Mouse (Mus musculus): ENCODE data around the gene Tmem150c.

Gene Tmem150c

DNA sequence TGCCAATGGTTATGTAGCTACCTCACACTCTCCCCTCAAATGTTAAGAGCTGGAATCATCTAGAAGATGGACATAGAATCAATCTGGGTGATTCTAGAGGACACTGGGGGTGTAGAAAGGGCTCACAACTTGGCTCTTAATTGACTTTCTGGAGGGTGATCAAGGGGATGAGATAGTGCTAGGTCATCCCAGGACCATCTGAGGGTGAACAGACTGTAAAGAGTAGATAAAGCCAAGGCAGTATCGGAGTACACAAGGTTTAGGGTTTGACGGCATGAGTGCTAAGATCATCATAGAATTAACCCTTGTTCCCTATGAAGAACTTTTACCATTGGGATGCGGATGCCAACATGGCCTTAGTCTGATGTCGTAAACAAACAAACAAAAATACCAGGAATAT is 61.6 kb downstream of the Tmem150c start:
- no peak for DNase-seq (ENCODE audit: low spot score in 2 of 2)

DNA sequence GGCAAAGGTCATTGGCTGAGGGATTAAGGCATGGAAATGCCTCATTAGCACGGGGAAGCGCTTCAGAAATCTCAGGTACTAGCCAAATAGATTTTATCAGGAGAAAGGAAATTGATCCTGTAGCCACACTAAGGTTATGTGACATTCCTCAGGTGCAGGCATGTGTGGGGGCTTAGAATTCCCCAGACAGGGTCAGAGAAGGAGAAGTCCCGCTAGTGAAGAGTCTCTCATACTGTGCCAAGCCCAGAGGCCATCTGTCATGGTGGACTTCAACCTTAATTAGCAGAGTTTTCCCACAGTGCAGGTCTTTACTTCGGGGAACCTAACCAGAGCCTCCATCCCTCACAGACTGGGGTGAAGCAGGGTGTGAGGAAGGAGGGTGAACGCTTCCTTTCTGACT is 62.7 kb downstream of the Tmem150c start:
- no peak for DNase-seq (ENCODE audit: low spot score in 2 of 2)

- no peak for DNase-seq (ENCODE audit: low spot score in 2 of 2)
Observed at GRCm38 (mm10) chr5:100091602-100092001, 68.0 kb downstream of the Tmem150c start.

DNA sequence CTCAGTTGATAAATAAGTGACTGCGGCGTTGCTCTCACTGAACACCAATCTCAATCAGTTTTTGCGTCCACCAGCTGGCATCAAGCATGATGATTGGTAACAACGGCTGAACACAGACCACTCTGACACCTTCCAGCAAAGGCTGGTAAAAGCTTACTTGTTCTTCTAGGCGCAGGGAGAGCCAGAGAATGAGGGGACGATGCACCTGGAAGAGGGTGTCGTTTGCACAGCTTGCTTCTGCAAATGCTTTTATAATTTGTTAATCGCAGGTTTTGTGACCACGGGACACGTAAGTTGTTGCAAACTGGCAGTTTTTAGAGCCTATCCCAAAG is 68.4 kb downstream of the Tmem150c start:
- no peak for DNase-seq (ENCODE audit: low spot score in 2 of 2)

DNA sequence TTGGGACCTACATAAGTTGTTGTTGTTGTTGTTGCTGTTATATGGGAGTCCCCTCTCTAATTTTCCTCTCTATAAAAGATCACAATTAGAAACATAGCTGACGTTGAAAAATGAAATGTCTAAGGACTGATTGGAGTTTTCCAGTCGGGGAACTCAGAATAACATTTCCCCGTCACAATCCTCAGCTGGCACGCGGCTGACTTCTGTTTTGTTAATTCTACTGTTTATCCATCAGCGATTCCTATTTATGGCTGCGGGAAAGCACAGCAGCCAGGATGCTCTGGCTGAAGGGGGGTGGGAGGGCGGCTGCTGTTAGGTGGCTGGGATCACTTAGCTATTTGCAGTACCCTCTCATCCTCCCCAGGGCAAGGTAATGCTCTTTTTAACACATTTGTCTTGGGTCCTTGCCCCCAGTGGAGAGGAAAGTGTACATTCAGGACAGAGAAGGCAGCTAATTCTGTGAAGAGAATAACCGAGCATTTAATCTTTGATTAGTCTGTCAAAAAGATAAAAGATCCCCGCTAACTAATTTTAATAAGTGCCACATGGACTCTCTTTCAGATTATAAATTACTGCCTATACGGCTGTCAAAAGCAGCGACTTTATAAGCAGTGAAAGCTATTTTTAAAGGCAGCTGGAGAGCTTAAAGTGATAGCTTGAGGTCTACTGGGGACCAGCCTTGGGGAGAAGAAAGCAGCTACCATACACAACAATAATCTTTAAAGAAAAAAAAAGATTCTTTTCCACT is 68.9 kb downstream of the Tmem150c start:
- no peak for DNase-seq (ENCODE audit: low spot score in 2 of 2)

DNA sequence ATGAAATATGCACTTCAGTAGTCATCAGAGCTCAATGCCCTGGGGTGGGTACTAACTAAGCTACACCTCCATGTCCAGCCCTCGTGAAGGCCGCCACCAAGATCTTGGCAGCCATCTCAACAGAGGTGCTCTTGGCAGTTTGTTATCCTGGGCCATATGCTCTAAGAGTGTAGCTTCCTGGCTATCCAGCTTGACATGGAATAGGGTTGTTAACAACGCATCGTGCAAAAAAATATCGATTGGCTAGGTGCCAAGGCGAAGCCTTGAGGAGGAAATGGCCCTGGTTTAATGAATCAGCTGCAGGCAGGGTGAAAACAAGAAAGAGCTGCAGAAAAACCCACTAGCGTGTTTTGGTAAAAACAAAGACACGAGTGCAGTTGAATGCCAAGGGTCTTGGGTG is 74.5 kb downstream of the Tmem150c start:
- no peak for DNase-seq (ENCODE audit: low spot score in 2 of 2)

DNA sequence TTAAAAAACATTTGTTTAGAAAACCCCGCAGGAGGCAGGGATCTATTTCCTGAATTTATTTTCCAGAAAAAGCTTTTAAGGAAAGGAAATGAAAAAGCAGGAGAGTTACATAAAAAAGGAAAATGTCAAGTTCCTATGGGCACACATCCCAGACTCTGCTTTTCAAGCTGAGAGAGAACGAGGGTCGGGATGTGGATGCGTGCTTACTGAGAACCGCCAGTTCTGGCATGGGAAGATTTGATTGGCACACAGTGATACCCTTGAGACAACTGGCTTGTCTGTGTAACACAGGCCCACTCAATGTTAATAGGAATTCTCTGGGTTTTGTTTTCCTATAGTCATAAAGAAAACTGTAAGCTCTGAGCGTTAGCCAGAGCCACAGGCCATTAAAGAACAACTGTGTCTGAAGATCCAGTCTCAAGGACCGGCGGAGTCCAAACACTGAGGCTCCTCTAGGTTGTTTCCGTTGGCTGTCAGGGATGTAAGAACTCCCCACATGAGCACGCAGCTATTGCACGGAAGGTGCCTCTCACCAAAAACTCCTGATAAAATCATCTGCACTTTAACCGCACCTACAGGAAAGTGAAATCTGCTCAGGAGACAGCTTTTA is 75.5 kb downstream of the Tmem150c start:
- no peak for DNase-seq (ENCODE audit: low spot score in 2 of 2)

- no peak for DNase-seq (ENCODE audit: low spot score in 2 of 2)
Observed at GRCm38 (mm10) chr5:100082006-100082405, 77.6 kb downstream of the Tmem150c start.

DNA sequence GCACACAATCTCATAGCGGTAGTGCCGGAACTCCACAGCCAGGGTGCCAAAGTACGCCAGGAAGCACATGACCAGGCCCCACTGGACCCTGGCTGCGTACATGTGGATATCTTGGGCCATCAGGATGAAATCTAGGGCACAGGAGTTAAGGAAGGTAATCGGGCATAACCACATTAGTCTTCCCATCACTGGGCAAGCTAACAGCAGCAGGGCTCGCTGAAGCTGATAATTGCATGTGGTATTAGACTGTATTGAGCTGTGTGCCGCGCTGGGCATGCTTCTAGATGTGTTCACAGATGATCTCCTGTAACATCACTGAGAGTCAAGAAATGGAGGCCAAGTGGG is 79.7 kb downstream of the Tmem150c start:
- no peak for DNase-seq (ENCODE audit: low spot score in 2 of 2)

- no peak for DNase-seq (ENCODE audit: low spot score in 2 of 2)
Observed at GRCm38 (mm10) chr5:100079040-100079930, 80.3 kb downstream of the Tmem150c start.

- no peak for DNase-seq (ENCODE audit: low spot score in 2 of 2)
Observed at GRCm38 (mm10) chr5:100074571-100074970, 85.0 kb downstream of the Tmem150c start.

GRCm38 (mm10) chr5:100072557-100072956 is 87.1 kb downstream of the Tmem150c start:
- DNase-seq (ENCODE audit: low spot score in 2 of 2): no peak

DNA sequence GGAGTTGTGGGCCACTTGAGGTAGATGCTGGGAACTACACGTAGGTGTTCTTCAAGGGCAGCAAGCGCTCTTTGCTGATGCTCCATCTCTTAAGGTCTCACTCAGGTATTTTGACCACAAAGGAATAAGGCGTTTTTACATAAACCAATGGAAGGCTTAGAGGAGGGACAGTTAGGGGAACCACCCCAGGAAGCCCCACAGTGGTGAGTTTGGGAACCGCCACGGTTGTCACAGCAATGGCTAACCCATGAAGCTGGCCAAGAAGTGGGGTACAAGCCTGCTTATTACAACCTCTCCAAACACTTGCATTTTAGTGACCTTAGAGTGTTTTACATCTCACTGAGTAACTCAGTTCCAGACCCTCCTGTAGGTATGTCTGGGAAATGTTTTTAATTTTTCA is 88.1 kb downstream of the Tmem150c start:
- DNase-seq (ENCODE audit: low spot score in 2 of 2): peak in 1 of 2 experiments; percentile 8

DNA sequence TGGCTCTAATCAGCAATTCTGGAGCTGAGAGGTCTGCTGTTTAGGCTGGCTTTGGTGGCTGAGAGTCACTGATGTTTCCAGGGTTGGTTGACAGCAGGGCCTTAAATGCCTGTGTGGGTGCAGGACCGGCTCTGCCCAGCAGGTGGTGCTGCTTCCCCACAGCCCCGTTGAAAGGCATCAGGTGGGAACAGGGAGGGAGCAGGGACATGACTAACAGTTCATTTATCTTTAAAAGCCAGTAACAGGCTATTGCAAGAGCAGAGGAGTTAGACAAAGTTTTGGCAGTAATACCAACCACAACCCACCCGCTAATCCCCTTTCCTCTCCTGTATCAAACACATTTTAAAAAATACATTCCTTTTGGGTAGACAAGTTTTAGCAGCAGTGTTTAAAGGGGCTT is 89.4 kb downstream of the Tmem150c start:
- DNase-seq (ENCODE audit: low spot score in 2 of 2): peak; percentile 66 to 74

DNA sequence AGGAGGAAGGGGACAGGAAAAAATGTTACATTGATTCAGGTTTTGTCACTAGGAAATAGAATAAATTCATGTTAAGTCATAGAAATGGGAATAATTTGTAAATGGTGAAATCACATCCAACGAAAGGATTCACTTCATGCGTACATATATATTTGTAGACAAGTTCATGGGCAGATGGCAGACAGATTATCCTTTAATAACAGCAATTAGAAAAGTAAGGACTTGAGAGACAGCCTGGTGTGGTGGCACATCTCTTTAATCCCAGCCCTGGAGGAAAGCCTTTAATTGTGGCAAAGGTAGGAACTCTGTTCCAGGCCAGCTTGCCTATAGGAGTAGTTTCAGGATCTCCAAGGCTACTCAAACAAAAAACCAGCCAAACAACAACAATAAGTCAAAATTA is 90.1 kb downstream of the Tmem150c start:
- no peak for DNase-seq (ENCODE audit: low spot score in 2 of 2)

DNA sequence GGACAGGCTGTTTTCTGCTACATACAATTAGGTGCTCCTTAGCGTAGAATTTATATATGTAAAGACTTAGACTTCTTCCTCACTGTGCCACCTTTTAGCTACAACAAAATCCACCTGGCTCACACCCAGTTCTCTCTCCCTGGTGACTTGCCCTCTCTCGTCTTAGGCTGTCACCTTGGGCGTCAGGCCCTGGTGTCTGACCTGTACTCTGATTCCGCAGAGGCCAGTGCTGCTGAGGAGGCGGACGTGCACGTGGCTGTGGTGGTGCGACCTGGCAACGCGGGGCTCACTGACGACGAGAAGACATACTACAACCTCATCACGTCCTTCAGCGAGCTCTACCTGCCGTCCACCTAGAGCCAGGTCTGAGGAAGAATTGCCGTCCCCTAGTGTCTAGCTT is 92.0 kb downstream of the Tmem150c start:
- no peak for DNase-seq (ENCODE audit: low spot score in 2 of 2)

DNA sequence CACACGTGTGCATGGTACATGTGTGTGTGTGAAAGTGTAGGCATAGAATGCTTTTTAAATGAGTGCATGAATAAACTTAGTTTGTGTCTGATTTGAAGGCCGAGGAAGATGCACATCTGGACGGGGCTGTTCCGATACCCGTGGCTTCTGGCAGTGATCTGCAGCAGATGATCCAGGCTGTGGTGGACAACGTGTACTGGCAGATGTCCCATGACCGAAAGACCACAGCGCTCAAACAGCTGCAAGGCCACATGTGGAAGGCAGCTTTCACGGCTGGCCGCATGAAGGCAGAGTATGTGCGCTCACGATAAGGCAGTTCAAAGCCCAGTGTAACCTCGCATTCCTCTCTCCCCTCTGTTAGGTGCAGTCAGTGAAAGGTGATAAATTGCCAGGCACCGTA is 98.7 kb downstream of the Tmem150c start:
- no peak for DNase-seq (ENCODE audit: low spot score in 2 of 2)

- DNase-seq (ENCODE audit: low spot score in 2 of 2): no peak
Observed at GRCm38 (mm10) chr5:100059326-100059725, 100.3 kb downstream of the Tmem150c start.

- no peak for DNase-seq (ENCODE audit: low spot score in 2 of 2)
Observed at GRCm38 (mm10) chr5:100058729-100059128, 100.9 kb downstream of the Tmem150c start.

- DNase-seq (ENCODE audit: low spot score in 2 of 2): no peak
Observed at GRCm38 (mm10) chr5:100057461-100058209, 102.0 kb downstream of the Tmem150c start.

DNA sequence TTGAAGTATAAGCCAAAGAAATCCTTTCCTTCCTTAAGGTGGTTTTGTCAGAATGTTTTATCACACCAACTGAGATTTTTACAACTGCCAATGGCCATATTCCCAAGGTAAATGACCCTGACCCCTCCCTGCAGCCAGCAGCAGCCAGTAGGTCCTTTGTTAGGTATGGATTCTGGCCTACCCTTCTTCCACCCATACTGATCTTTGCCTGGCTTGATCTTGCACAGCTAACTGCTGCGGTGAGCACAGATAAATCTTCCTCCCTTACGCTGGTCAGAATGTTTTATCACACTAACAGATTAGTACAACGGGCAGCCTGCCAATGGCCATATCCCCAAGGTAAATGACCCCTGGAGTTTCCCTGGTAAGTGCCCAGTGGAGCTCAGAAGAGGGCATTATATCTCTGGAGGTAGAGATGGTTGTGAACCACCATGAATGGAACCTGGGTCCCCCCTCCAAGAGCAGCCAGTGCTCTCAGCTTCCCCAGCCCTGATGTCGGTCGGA is 103.7 kb downstream of the Tmem150c start:
- no peak for DNase-seq (ENCODE audit: low spot score in 2 of 2)
